Mouse (Mus musculus) cerebellum, adult 2 months (tissue): ENCODE data around the gene Adam1a. TPM values are rescaled to one million over a fixed set of nuclear protein-coding genes. Genes with fewer than 3 reads are reported as not detected.

Source experiments
- DNase-seq, 2 experiments: peaks; one replicate each; pipeline ENCODE4 v3.0.0; 2021
- H3K27ac ChIP-seq: fragments of 200-500 bp; 2 replicates; pipeline ENCODE4 v1.5.1; 2012; ENCODE audit warnings: low read length, control low read depth, inconsistent platforms; ENCODE audit not compliant: insufficient read depth
- H3K27me3 ChIP-seq: fragments of 200-500 bp; 2 replicates; pipeline ENCODE4 v1.6.1; 2012; ENCODE audit warnings: inconsistent platforms, mild to moderate bottlenecking, low read length, moderate library complexity; ENCODE audit not compliant: control insufficient read depth, insufficient read depth
- H3K4me1 ChIP-seq: fragments of 200-500 bp; 2 replicates; pipeline ENCODE4 v1.6.1; 2011; ENCODE audit warnings: low read length; ENCODE audit not compliant: control insufficient read depth, insufficient read depth
- H3K4me3 ChIP-seq: fragments of 200-500 bp; replicated peaks from 2 replicates; pipeline ENCODE3; 2011; ENCODE audit warnings: mild to moderate bottlenecking, low read depth, low read length, control low read depth; ENCODE audit not compliant: insufficient read depth
- CTCF ChIP-seq: fragments of 200-500 bp; IDR thresholded peaks from 2 replicates; pipeline ENCODE4 v1.5.1; 2011; ENCODE audit warnings: low read depth, mild to moderate bottlenecking, control low read depth, low read length, moderate library complexity, borderline replicate concordance; ENCODE audit not compliant: insufficient read depth
- POLR2A ChIP-seq: fragments of 200-500 bp; IDR thresholded peaks from 2 replicates; pipeline ENCODE4 v1.6.1; 2011; ENCODE audit warnings: low read length, control low read depth, borderline replicate concordance; ENCODE audit not compliant: insufficient read depth
- WGBS: fragments of 180-500 bp; shearing (Covaris S2); methylation state at CpG from one replicate; pipeline ENCODE4 v1.1.7; 2018; 5-methylcytosine and 5-hydroxymethylcytosine counted together
- polyA plus RNA-seq: library from polyadenylated mRNA; depleted of rRNA; stranded (reverse); fragments of >200 nt; gene quantifications from 2 replicates; pipeline ENCODE4 v1.2.3, GENCODE M21; 2012; rRNA removed

The Adam1a gene
- 30.6 and 31.5 TPM in 2 replicates for polyA plus RNA-seq

DNA sequence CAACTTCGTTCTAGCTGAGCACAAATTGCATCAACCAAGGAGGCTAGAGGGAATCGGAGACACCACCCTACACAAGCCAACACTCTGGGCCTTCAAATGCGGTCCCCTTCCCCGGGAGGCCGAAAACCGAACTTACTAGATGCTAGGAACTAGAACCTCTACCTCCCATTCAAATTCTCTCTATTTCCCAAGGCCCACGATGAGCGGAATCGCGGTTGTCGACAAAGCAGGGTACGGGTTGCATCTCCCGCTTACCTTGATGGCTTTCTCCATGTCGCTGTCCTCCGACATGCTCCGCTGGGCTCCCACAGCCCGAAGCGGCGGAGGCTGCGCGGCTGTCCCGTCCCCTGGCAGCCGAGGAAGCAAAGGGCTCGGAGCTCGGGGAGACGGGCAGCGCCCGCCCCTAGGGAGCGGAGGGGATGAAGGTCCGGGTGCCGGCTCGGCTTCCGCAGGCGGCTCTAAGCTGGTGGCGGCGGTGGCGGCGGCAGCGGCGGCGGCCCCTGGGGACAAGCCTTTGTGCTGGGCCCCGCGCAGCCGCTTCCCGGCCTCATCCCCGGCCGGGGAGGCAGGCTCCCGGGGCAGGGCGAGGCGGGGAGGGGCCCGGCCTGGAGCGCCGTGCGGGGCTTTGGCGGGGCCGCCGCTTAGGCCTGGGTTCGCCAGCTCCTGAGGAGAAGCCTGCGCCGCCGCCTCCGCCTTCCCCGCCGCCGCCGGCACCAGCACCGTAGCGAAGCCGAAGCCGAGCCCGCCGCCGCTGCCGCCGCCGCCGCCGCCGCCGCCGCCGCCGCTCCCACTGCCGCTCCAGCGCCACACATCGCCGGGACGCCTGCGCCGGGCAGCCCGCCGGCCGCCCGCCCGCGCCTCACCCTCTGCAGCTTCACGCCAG lies at the start of gene Adam1a, which contains the start of gene Gm42878:
Adam1a (minus strand) TSS at position 573 of the 883 bp plus-strand sequence.
Gm42878 (minus strand) TSS at position 573 of the 883 bp plus-strand sequence.
- under 1% methylated on average over 93 of the region's 97 CpGs for WGBS
- peak within 1 kb of the TSS; percentile 96 for H3K4me3 ChIP-seq
- no peak for DNase-seq
- H3K4me1 ChIP-seq = peaks cover 2% of the 10 kb centered on the region; the same call in 1 of the 2 replicates
- no peaks in the 10 kb centered on the region for H3K27me3 ChIP-seq
- H3K27ac ChIP-seq = peak within 1 kb of the TSS; percentile 90
- no peak for TF ChIP-seq POLR2A
- no peak for TF ChIP-seq CTCF

DNA sequence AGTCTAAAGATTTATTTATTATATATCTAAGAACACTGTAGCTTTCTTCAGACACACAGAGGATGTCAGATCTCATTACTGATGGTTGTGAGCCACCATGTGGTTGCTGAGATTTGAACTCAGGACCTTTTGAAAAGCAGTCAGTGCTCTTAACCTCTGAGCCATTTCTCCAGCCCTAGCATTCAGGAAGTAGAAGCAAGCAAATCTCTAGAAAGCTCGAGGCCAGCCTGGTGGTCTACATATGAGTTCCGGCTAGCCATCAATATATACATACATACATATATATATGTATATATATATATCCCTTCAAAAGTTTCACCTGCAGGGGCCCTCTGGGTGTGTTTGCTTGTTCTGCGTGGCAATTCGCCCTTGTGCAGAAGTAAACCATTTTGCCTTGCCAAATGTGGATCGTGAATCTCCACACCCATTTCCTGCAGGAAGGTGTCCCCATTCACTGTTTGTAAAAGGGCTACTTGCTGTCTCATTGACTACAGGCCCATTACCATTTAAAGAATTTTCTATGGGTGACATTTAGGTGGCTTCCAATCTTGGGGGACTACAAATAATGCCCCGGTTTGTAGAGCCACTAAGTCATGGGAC lies 49.5 kb upstream of the Adam1a start:
- Histone ChIP-seq H3K27ac (no peak overlapping the region), H3K27me3 (no peaks in the 10 kb centered on the region), H3K4me1 (no peaks in the 10 kb centered on the region), H3K4me3 (no peak overlapping the region)
- DNase-seq = no peak
- TF ChIP-seq POLR2A (no peak), CTCF (no peak)
- 92% methylated on average over 6 of the region's 6 CpGs for WGBS

DNA sequence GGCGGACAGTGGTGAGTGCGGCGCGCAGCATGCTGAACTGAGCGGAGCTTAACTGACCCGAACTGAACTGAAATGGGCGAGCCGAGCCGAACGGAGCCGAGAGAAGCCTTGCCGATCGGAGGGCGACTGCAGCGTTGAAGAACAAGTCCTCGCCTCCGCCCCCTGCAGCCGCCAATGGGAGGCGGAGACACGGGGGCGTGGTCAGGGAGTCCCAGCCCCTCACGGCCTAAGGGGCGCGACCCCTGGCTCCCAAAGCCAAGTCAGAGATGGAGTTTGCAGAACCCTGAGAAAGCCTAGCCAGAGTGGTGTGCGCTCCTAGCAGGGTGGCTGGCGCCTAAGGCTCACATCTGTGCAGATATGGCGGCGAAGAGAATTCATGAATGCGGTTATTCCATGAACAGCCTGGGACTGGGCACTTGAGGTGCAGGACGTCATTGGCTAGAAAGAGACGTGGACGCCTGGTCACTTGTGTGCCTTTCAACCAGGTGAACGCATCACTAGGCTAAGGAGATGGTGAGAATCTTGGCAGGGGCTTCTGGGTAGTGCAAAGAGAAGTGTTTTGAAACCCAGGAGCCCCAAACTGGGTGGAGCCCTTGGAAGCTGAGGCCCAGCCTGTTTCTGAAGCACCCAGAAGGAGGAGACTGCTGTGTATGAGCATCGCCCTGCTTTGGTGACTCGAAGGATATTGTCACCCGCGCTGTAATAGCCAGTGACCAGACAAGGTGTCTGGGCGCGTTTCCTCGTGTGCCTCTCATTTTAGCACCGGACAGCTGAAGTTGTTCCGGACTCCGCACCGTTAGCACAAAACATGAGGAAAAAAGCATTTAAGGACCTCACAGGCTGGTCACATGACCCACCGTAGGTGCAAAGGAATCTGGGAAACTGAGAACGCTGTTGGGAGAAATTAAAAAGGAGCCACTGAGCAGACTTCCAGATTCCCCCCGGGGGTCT lies 48.4 kb upstream of the Adam1a start, which contains the start of gene Aldh2:
Aldh2 (minus strand) TSS at position 374 of the 951 bp plus-strand sequence.
- no peak within 1 kb of the TSS for H3K27ac ChIP-seq
- H3K4me1 ChIP-seq = no peaks in the 10 kb centered on the region
- DNase-seq = peak; percentile 63
- no peak; the same call in 1 of the 2 replicates for TF ChIP-seq POLR2A
- TF ChIP-seq CTCF = no peak
- peak within 1 kb of the TSS; percentile 68 for H3K4me3 ChIP-seq
- no peaks in the 10 kb centered on the region for H3K27me3 ChIP-seq
- 3% methylated on average over 47 of the region's 47 CpGs for WGBS

DNA sequence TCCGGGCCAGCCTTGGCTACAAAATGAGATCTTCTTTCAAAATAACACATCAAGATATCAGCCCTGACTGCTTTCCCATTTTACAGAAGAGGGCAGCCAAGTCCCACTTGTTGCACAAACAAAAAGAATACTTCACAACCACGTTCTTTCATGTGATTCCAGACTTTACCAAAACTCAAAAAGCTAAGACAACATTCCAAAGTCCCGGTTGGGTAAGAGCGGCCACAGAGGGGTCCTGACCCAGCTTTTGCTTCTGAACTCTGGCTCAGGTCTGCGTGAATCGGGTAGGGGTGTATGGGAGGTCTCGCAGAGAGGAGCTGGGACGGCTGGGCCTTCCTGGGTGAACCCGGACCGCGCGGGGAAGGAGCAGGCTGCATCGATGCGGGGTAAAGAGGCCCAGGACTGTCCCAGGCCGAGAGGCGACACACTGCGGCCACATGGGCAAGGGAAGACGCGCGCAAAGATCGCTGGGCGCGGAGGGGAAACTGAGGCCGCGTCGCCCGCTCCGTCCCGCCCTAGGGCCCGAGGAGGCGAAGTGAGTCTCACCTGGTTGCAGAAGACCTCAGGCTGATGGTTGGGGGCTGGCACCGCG lies 47.6 kb upstream of the Adam1a start:
- no peak for TF ChIP-seq CTCF
- TF ChIP-seq POLR2A = no peak
- WGBS = 7% methylated on average over 33 of the region's 33 CpGs
- no peak for DNase-seq
- no peaks in the 10 kb centered on the region for H3K27me3 ChIP-seq
- peak overlapping the region; percentile 68 for H3K4me3 ChIP-seq
- H3K4me1 ChIP-seq = no peaks in the 10 kb centered on the region
- no peak overlapping the region for H3K27ac ChIP-seq

- 66% methylated on average over 11 of the region's 11 CpGs for WGBS
These were observed 47.0 kb upstream of the Adam1a start for GRCm38 (mm10) chr5:121592064-121592815.

DNA sequence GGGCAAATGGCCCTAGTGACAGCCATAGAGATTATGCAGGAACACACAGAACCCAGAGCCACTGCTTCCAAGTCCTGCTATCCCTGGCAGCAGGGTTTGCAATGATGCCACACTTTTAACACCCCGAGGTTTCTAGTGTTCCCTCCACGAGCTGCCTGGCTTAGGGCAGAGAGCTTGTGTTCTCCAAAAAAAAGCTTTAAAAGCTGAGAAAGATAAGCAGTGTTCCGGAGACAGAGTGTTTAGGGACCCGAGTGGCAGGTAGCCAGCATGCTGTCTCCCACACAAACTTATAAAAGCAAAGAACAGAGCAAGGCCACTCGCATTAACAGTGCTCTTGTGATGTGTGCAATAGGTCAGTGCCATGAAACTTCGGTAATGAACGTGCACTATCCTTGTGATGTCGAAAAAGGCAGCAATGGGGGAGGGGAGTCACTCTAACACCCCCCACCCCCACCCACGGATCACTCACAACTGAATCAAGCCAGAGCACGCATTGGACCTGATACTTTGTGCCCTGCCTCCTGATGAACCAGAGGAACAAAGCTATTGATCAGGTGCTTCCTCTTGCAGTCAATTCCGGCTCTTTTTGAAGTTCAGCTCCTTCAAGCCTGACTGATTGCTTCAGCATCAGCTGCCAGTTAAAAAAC lies 46.3 kb upstream of the Adam1a start:
- TF ChIP-seq POLR2A = no peak
- Histone ChIP-seq H3K4me1 (no peaks in the 10 kb centered on the region), H3K27me3 (no peaks in the 10 kb centered on the region), H3K4me3 (no peak overlapping the region), H3K27ac (no peak overlapping the region)
- WGBS = 63% methylated on average over 11 of the region's 11 CpGs
- DNase-seq = no peak

More at GRCm38 (mm10) chr5:121592064-121592815, 47.0 kb upstream of the Adam1a start:
- H3K27me3 ChIP-seq = no peaks in the 10 kb centered on the region
- H3K27ac ChIP-seq = no peak overlapping the region
- H3K4me1 ChIP-seq = no peaks in the 10 kb centered on the region
- no peak overlapping the region for H3K4me3 ChIP-seq
- no peak for DNase-seq
- no peak for TF ChIP-seq POLR2A
- TF ChIP-seq CTCF = no peak
